Mouse (Mus musculus) adrenal gland (tissue): ENCODE measurements around the gene Tmem176a.
"Not testable (repeated sequence)": the region's sequence is repeated elsewhere in the genome, so short reads cannot be mapped to it uniquely, and the experiment has no call there.

ENCODE experiments used
- intact Hi-C: fragments of 180-260 bp; cut with DNase I; formaldehyde crosslinking; loops from one replicate; pipeline ENCODE4 v1.15.1; 2025

Gene Tmem176a

DNA sequence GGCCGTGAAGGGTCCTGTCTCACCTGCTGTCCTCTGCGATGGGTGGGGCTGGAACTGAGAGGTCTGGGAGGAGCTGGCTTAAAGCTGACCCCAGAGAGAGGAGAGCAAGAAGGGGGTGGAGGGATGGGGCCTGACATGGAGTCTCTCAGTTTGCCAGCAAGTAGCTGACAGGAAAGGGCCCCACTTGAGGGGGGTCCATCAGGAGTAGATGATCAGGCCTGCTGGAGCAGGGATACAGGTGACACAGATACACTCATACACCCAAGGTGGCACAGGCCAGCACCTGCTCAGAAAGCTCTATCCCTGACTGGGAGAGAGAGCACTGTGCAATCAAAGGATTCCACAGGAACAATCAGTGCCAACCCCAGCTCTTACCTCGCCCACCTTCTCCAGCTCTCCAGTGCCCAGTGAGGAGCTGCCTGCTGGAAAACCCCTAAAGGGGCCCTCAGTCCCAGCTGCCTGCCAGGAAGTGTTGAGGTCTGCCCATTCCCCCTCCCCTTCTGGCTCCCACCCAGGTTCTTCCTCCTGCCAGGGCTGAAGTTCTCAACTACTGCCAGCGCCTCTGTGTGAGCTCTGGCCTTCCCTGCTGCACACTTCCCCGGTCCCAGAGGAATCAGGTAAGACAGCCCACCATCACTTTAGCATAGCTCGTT is 380 bp downstream of the Tmem176a start, which contains the start of gene Tmem176b:
TSS of gene Tmem176b (minus strand) at position 524 of the 653 bp plus-strand sequence.
- intact Hi-C loops = no loop called here

DNA sequence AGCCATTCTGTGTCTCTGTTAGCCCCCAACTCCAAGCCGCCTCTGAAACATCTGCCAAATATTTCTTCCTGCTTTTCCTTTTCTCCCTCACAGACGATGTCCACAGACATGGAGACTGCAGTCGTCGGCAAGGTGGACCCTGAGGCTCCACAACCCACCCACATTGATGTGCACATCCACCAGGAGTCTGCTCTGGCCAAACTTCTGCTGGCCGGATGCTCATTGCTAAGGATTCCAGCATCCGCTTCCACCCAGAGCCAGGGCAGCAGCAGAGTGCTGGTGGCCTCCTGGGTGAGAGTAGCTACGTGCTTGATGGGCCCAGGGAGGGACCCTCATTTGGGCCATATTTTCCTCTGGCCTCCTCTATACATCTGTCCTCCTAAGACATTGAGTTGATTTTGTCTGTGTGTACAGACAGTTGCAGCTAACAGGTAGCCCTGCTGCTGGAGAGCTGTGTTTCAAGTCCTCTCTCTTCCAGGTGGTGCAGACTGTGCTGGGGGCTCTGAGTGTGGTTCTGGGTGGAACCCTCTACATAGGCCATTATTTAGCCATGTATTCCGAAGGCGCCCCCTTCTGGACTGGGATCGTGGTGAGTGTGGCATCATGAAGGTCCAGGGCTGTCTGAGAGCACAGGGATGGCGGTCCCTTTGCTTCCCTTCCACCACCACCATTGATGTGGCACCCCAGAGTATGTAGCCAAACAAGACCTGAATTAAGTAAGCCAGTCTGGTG is 1.6 kb downstream of the Tmem176a start:
- intact Hi-C loops = no loop called here

DNA sequence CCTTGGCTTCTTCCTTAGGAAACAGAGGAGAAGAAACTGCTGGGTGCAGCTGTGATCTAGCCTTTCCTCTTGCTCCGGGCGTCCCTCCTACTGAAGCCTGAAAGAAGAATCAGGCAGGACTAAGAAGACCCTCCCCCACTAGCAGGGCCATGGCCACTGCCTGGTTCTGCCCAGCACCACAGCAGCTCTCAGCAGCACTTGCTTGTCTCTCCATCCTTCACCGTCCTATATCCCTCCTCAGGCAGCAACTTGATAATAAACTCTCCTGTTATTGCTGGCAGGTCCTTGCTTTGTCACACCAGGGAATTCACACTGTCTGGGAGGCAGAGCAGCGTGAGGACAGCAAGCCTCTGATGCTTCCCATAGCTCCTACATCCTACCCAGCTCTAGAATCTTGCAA is 4.4 kb downstream of the Tmem176a start:
- intact Hi-C loops = no loop called here

GRCm38 (mm10) chr6:48851820-48852491 is 11.2 kb downstream of the Tmem176a start:
- intact Hi-C loops = no loop called here

- intact Hi-C loops = no loop called here
Measured at GRCm38 (mm10) chr6:48854155-48854554, 13.4 kb downstream of the Tmem176a start.

DNA sequence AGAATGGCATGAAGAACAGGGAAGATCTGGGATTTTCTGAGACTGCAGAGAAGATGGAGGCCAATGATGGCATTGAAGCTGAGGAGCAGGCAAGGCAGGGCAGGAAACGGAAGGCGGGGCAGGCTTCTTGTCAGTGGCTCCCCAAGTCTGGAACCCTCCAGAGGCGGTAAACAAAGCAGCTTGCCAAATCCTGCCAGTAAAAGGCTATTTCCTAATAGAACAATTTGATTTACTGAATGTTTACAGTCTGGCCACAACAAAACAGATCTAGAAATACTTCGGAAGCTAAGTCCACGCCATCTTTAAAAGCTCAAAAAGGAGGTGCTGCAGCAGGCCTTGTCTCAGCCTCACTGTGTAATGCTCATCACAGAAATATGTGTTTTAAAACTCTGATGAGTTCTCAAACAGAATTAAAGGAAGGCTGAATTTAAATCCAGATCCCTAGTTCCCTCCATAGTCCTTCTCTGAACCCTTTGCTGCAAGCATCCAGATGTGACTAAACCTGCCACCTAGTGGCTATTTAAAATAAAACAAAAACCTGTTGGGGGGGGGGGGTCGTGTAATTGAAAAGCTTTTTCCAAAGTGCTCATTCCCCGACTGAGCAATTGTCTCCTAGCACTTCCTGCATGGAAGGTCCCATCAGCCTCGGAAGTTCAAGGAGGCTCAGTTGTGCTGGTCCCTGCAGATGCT is 17.0 kb downstream of the Tmem176a start:
- intact Hi-C loops = loop anchor here (5.0 kb wide), 1 partner anchor 40 kb away; no protein-coding TSS in a partner anchor

- intact Hi-C loops = loop anchor here (2.0 kb wide), 2 partner anchors 53 to 95 kb away; no protein-coding TSS in a partner anchor
Measured at GRCm38 (mm10) chr6:48860130-48860815, 19.6 kb downstream of the Tmem176a start.

DNA sequence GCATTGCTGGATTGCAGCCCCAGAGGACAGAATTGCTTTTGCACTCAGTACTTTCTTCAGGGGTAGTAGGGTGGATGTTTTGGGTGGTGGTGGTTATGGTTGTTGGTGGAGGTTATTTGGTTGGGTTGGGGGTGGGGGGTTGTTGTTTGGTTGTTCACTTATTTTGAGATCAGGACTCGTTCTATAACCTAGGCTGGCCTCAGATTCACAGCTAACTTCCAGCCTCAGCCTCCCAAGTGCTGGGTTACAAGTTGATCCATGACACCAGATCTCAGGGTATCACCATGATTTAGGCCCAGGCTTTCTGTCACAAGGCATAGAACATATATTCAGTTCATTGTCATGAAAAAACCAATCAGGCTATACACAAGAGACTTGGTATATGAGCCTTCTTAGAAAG is 20.1 kb downstream of the Tmem176a start:
- intact Hi-C loops = loop anchor here (2.0 kb wide), 2 partner anchors 52 to 94 kb away; no protein-coding TSS in a partner anchor

GRCm38 (mm10) chr6:48861616-48862280 is 21.0 kb downstream of the Tmem176a start:
- intact Hi-C loops = loop anchor here (2.0 kb wide), 2 partner anchors 51 to 93 kb away; no protein-coding TSS in a partner anchor

DNA sequence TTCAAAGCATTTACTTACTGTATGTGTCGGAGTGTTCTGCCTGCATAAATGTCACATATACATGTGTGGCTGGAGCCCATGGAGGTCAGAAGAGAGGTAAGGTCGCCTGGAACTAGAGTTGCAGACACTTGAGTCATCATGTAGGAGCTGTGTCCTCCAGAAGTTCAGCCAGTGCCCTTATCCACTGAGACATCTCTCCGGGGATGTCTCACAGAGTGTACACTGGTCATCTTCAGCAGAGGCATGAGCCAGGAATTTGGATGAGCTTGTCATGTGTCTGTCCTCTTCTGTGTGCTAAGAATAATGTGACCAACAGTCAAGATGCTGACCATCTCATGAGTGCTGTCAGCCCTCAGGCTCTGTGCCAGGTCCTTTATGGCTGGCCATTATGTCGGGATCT is 22.1 kb downstream of the Tmem176a start:
- intact Hi-C loops = no loop called here

DNA sequence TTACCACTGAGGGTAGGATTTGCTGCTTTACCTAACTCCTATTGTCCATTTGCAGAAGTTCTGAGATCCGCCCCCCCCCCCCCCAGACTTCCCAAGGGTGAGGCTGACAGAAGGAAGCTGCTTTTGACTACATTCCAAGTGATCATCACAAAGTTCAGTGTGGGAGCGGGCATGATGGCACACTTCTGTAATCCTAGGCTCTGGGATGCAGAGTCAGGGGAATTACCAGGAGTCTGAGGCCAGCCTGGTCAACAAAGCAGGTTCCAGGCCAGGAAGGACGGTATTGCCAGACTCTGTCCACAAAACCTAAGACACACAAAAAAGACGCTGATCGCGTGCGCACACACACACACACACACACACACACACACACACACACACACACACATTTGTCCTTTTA is 22.8 kb downstream of the Tmem176a start:
- intact Hi-C loops = no loop called here

DNA sequence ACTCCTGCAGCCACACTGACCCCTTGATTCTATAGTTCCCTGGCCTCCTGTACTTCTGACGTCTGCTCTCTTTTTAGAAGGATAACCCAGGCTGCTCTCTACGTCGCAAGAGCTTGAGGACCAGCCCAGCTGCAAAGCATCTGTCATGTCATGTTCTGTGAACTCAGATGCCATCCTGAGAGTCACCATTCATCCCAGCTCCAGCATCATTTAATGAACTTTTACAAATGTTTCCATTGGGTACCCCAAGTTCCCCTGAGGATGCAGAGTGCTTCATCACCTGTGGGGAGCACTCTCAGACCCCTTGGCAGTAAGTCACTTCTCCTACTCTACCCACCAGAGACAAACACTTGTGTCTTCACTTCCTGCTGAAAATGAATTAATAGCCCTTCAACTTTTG is 23.5 kb downstream of the Tmem176a start:
- intact Hi-C loops = no loop called here

GRCm38 (mm10) chr6:48864723-48865122 is 24.0 kb downstream of the Tmem176a start:
- intact Hi-C loops = no loop called here

DNA sequence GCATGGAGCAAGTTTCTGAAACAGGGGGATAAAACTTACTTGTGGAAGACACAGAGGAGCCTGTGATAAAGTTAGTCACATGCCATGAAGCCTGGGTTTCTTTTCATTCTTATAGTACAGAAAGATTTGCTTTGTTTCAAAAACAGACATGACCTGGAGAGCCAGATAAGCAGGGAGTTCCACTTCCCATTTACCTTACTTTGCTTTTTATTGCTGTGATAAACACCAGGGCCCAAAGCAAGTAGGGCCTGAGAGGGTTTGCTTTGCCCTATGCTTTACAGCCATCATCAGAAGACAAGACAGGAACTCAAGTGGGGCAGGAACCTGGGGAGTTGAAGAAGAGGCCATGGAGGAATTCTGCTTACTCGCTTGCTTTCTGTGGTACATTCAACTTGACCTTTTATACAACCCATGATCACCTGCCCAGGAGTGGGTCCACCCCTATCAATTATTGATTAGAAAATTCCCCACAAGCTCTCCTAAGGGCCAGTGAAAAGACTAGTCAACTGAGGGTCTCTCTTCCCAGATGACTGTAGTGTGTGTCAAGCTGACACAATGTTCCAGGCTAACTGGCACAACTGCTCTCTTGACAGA is 24.5 kb downstream of the Tmem176a start:
- intact Hi-C loops = no loop called here

DNA sequence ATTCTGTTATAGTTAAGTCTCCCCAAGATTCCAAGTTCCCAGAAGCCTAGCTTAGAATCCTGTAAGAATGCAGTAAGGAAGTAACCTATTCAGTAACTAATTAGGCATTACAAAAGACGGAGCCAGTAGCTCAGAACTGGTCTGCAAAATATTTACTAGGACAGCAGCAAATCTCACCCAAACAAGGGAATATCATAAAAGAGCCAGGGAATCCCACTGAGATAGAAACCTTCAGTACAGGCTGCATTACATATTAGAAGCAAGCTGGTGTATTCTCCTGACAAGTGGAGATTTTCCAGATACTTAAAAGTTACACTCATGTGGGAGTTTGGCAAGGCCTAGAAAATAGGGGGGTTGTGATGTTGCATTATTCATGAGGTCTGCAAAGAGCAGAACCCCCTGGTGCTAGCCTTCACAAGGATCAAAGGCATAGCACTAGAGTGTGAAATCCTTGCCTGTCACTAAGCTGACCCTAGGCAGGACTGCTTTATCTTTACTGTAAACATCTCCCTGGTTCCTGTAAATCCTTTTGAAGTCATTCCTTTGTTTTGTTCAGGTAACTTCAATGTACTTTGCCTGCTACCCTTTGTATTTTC is 25.7 kb downstream of the Tmem176a start:
- intact Hi-C loops = not testable (repeated sequence)

- intact Hi-C loops = no loop called here
Measured at GRCm38 (mm10) chr6:48867158-48867557, 26.4 kb downstream of the Tmem176a start.

GRCm38 (mm10) chr6:48869774-48870173 is 29.1 kb downstream of the Tmem176a start:
- intact Hi-C loops = no loop called here

- intact Hi-C loops = no loop called here
Measured at GRCm38 (mm10) chr6:48872596-48872995, 31.9 kb downstream of the Tmem176a start, which contains the start of gene Aoc1. Gene Aoc1 (plus strand): TSS chr6:48872896.

DNA sequence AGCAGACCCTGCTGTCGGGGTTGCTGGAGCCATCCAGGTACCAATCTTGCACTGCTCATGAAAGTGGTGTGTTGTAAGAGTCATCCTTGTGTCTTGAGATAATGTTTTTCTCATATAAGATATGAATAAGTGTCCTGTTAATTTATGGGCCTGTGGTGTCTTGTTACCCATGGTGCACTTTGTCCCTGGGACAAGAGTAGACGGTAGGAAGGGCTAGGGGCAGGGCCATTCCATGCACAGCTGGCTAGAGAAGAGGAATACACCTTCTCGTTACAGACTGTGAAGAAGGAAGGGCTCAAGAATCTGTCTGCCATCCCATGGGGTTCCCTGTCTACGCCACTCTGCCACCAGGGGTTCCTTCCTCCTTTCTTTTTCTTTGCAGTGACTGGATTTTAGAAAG is 33.9 kb downstream of the Tmem176a start:
- intact Hi-C loops = no loop called here
